Mouse (Mus musculus) layer of hippocampus, adult 2 months (tissue): ENCODE measurements around the gene Vcp. TPM values are rescaled to one million over a fixed set of nuclear protein-coding genes. Genes with fewer than 3 reads are reported as not detected.
A peak's percentile ranks its signal among the peaks of the same experiment; 100 is the strongest.

Source experiments
- DNase-seq, 2 experiments: peaks; one replicate each; pipeline ENCODE4 v3.0.0; 2022; ENCODE audit warnings: low spot score in 2 of 2
- H3K27ac ChIP-seq: fragments of 200-600 bp; 2 replicates; pipeline ENCODE4 v1.8.1; 2022
- H3K4me3 ChIP-seq: fragments of 200-600 bp; 2 replicates; pipeline ENCODE4 v1.8.1; 2022; ENCODE audit warnings: mild to moderate bottlenecking
- CTCF ChIP-seq: fragments of 200-600 bp; conservative IDR thresholded peaks from 2 replicates; pipeline ENCODE4 v1.8.1; 2022; ENCODE audit warnings: antibody characterized with exemption, mild to moderate bottlenecking, moderate library complexity
- total RNA-seq, 2 experiments: library from RNA; stranded (reverse); gene quantifications; 2 replicates each; pipeline ENCODE4 v1.2.3; 2021

The Vcp gene
- total RNA-seq, 2 experiments from 2014 or later: 171 to 184 TPM

DNA sequence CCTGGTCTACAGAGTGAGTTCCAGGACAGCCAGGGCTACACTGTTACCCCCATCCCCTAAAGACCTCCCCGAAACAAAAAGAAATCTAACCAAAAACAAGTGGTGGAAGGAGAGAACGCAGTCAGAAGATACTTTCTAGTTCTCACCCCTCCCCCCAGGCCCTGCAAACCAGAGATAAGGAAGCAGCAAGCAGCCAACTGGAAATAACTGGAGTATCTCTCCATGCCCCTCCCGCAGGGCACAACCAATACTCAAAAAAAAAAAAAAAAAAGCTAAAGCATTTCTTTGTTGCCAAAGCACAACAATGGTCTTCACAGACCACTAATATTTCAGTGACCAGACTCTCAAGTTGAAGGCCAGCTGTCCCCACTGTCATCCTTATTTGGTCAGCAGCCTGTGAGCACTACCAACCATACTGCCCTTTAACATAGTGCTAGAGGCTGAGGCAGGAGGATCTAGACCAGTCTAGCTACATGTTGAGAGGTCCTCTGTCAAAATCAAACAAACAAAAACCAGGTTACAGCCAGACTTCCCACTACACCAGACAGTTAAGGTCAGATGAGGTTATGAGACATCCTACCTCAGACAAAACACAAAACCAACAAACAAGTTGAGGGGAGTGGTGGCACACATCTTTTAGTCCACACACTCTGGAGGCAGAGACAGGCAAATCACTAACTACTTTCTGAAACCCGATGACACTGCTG, 37.7 kb upstream of the Vcp start:
- no peak for DNase-seq
- no peak overlapping the region; the same call in 1 of the 2 replicates for H3K27ac ChIP-seq
- H3K4me3 ChIP-seq: no peak overlapping the region
- TF ChIP-seq CTCF: no peak

- no peak overlapping the region for H3K4me3 ChIP-seq
- no peak overlapping the region for H3K27ac ChIP-seq
- DNase-seq: no peak
- no peak for TF ChIP-seq CTCF
Measured at GRCm38 (mm10) chr4:43036356-43036755, 36.0 kb upstream of the Vcp start.

DNA sequence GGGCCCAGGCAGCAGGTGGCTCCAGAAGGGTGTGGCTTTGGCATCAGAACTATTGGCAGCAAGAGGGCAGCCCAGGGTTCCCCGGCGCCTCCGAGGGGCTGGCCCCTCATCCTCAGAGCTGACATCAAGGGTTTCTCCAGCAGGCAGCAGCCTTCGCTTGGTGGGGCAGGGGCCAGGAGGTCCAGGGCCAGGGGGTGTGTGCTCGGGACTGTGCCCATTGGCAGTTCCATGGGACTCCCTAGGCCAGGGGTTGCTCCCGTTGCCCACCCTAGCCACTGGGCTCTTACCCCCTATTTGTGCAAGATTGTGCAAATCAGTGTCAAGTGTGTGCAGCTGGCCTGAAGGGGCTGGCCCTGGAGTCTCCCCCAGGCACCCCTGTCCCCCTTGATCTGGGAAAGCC, 35.5 kb upstream of the Vcp start:
- DNase-seq: no peak
- TF ChIP-seq CTCF: no peak
- Histone ChIP-seq H3K4me3 (no peak overlapping the region), H3K27ac (no peak overlapping the region)

DNA sequence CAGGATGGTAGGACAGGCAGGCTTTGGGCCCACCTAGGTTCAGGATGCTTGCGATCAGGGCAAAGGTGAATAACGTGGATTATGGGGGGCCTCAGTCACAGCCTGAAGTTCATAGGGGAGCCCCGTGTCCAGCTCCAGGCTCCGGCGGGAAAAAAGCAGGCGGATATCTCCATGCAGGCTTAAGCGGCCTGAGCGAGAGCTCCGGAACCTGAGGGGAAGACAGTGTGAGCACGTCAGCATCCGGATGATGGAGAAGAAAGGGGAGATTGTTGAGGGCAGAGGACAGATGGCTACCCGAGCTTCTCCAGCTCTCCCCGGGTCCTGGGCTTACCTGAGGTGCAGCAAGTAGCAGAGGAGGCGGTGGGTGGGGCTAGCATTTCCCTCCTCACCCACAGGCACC, 33.2 kb upstream of the Vcp start:
- Histone ChIP-seq H3K27ac (no peak overlapping the region), H3K4me3 (no peak overlapping the region)
- no peak for DNase-seq
- TF ChIP-seq CTCF: no peak

GRCm38 (mm10) chr4:43032501-43032900, 32.2 kb upstream of the Vcp start:
- no peak for TF ChIP-seq CTCF
- DNase-seq: no peak
- no peak overlapping the region for H3K4me3 ChIP-seq
- H3K27ac ChIP-seq: no peak overlapping the region; the same call in 1 of the 2 replicates

DNA sequence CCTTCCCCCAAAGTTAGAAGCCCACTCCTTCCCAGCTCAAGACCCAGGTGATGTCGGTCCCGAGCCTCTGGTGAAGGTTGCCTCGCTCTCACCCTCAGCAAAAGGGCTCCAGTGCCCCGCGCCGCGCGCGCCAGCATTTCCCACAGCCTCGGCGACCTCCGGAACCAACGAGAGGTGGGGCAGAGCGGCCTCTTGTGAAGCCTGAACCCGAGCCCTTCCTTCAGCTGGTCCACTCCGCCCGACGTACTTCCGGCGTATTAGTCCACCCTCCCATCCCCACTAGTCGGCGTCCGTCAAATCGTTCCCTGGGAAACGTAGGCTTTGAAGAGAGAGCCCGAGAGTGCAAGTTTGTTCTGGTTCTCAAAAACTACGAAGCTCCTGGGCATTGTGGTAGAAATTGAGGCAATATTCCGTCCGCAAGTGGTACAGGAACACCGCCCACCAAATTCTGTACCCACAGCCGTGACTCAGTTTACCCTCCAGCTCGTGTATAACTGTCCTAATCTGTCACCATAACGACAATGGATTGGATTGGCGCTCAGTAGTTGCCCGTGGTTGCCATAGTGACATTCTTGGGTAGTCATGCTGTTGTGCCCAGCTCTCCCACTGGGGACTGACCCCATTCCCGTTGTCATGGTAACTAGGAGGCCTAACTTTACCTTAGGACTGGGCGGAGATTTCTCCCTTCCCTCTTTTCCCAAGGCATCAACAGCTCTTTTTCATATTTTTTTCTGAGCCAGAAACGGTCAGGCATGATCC, 31.1 kb upstream of the Vcp start, which contains the start of gene Stoml2:
TSS of gene Stoml2 (minus strand) at position 474 of the 759 bp plus-strand sequence.
- Histone ChIP-seq H3K4me3 (peak within 1 kb of the TSS; percentile 93), H3K27ac (peak within 1 kb of the TSS; percentile 91)
- TF ChIP-seq CTCF: peak; percentile 53
- DNase-seq: peak; percentile 91 to 95

GRCm38 (mm10) chr4:43030780-43031230, 30.5 kb upstream of the Vcp start:
- TF ChIP-seq CTCF: no peak
- peak in 1 of 2 experiments; percentile 38 for DNase-seq
- H3K4me3 ChIP-seq: peak overlapping the region; percentile 93
- peak overlapping the region; percentile 91 for H3K27ac ChIP-seq

DNA sequence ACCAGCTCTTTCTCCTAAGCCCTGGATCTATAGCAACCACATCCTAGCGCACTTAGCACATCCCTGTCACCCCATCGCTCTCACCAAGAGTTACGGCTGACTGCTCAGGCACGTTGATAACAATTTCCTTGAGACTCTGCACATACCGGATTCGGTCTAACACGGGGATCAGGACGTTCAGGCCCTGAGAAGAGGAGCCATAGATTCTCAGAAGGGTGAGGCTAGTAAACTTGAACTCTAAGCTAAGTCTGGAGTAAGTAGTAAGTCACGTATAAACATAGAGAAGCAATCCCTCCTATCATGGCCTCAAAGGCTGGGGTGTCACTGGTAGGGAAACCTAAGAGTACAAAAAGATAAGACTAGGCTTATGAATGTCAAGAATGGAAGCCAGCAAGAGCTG, 30.0 kb upstream of the Vcp start:
- Histone ChIP-seq H3K4me3 (peak overlapping the region; percentile 93), H3K27ac (peak overlapping the region; percentile 91)
- DNase-seq: no peak
- TF ChIP-seq CTCF: no peak

DNA sequence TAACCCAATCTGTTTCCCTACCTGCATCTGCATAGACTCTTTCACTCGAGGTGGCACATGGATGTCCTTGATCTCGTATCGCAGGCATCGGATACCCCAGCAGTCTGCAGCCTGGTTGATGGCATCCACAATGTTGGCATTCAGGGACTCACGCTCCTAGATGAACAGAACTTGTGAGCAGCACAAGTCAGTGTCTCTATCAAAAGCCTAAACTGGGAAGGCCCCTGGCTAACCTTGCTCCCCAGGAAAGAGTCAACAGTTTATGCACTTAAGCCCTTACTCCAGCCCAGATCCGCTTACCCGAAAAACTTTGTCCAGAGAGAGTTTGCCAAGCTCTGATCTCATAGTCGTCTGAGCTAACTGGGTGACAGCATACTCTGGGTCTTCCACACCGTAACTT, 29.4 kb upstream of the Vcp start:
- no peak for DNase-seq
- no peak for TF ChIP-seq CTCF
- H3K27ac ChIP-seq: no peak overlapping the region

GRCm38 (mm10) chr4:43029121-43029520, 28.8 kb upstream of the Vcp start:
- H3K4me3 ChIP-seq: no peak overlapping the region
- H3K27ac ChIP-seq: no peak overlapping the region
- TF ChIP-seq CTCF: no peak
- DNase-seq: no peak

More for the DNA sequence above, 29.4 kb upstream of the Vcp start:
- no peak overlapping the region for H3K4me3 ChIP-seq

- peak; percentile 91 to 92 for DNase-seq
- peak; percentile 80 for TF ChIP-seq CTCF
- peak within 1 kb of the TSS; percentile 94 for H3K27ac ChIP-seq
- peak within 1 kb of the TSS; percentile 72 for H3K4me3 ChIP-seq
Measured at GRCm38 (mm10) chr4:43025084-43025960, 25.0 kb upstream of the Vcp start, which contains the start of gene Pigo. Pigo (minus strand) TSS chr4:43025819.

DNA sequence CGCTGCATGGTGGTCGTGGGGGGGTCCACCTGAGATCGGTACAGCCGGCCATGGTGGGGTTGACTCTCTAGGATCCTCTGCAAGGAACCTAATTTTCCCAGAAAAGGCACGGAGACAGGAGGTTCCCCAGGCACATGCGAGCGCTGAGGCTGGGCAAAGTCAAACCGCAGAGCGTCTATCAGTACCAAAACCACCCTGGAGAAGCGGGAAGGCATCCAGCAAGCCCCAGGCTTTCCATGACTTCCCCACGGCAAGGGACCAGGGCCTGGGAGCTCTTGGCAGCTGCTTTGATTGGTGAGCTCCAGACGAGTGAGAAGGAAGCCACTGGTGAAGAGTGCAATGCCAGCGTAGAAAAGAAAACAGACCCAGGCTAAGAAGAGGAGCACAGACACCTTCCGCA, 24.4 kb upstream of the Vcp start:
- peak overlapping the region; percentile 94 for H3K27ac ChIP-seq
- no peak for DNase-seq
- TF ChIP-seq CTCF: no peak
- peak overlapping the region; percentile 72 for H3K4me3 ChIP-seq

- Histone ChIP-seq H3K4me3 (no peak overlapping the region), H3K27ac (no peak overlapping the region)
- DNase-seq: no peak
- TF ChIP-seq CTCF: no peak
Measured at GRCm38 (mm10) chr4:43021341-43021740, 21.0 kb upstream of the Vcp start.
